Mouse (Mus musculus) ES-E14 (cell line): ENCODE results near the gene Cfap61. TPM values are rescaled to one million over a fixed set of nuclear protein-coding genes. Genes with fewer than 3 reads are reported as not detected.

Source experiments
- DNase-seq: peaks from one replicate; pipeline ENCODE4 v3.0.0-alpha.2; 2013; ENCODE audit warnings: low read depth, low spot score
- H3K27ac ChIP-seq: 2 replicates; pipeline ENCODE4 v1.5.1; 2012; ENCODE audit warnings: low read depth, mild to moderate bottlenecking, low read length, moderate library complexity, mixed read lengths; ENCODE audit not compliant: poor library complexity, insufficient read depth, severe bottlenecking
- H3K36me3 ChIP-seq: 2 replicates; pipeline ENCODE4 v1.6.1; 2012; ENCODE audit warnings: mild to moderate bottlenecking, low read length, moderate library complexity, mixed read lengths; ENCODE audit not compliant: control insufficient read depth, poor library complexity, insufficient read depth, severe bottlenecking
- H3K4me1 ChIP-seq, 2 experiments: fragments of 150-350 bp in 1 of 2; sonication (generic) in 1 of 2; 2 replicates each; pipeline ENCODE4 v1.6.1; 2012; ENCODE audit warnings: low read length in 2 of 2, mild to moderate bottlenecking in 1 of 2, mixed read lengths in 1 of 2; ENCODE audit not compliant: control insufficient read depth in 2 of 2, insufficient read depth in 2 of 2, poor library complexity in 1 of 2
- H3K4me3 ChIP-seq, 2 experiments: fragments of 150-350 bp in 1 of 2; sonication (generic) in 1 of 2; 2 replicates each; pipeline ENCODE4 v1.5.1; 2012; ENCODE audit warnings: low read length in 2 of 2, low read depth in 1 of 2, mild to moderate bottlenecking in 1 of 2, mixed read lengths in 1 of 2; ENCODE audit not compliant: insufficient read depth in 1 of 2, poor library complexity in 1 of 2, severe bottlenecking in 1 of 2
- H3K9ac ChIP-seq: 2 replicates; pipeline ENCODE4 v1.6.1; 2012; ENCODE audit warnings: low read depth, mild to moderate bottlenecking, low read length, mixed read lengths; ENCODE audit not compliant: poor library complexity, insufficient read depth, severe bottlenecking
- H3K9me3 ChIP-seq: fragments of 150-350 bp; sonication (generic); 2 replicates; pipeline ENCODE4 v1.6.1; 2012; ENCODE audit warnings: low read depth, mild to moderate bottlenecking, low read length; ENCODE audit not compliant: control insufficient read depth, insufficient read depth
- CHD2 ChIP-seq: IDR thresholded peaks from 2 replicates; pipeline ENCODE4 v1.6.1; 2014; ENCODE audit warnings: mild to moderate bottlenecking, low read depth, low read length, inconsistent platforms
- HCFC1 ChIP-seq: IDR thresholded peaks from 2 replicates; pipeline ENCODE4 v1.6.1; 2012; ENCODE audit warnings: low read length, inconsistent platforms, borderline replicate concordance; ENCODE audit not compliant: insufficient read depth
- MAFK ChIP-seq: IDR thresholded peaks from 2 replicates; pipeline ENCODE4 v1.6.1; 2014; ENCODE audit warnings: mild to moderate bottlenecking, low read depth, low read length, inconsistent platforms; ENCODE audit not compliant: insufficient read depth
- ZC3H11A ChIP-seq: IDR thresholded peaks from 2 replicates; pipeline ENCODE4 v1.6.1; 2012; ENCODE audit warnings: low read depth, mild to moderate bottlenecking, inconsistent platforms, low read length, borderline replicate concordance
- ZNF384 ChIP-seq: IDR thresholded peaks from 2 replicates; pipeline ENCODE4 v1.6.1; 2012; ENCODE audit warnings: low read depth, low read length, inconsistent platforms
- in situ Hi-C, 2 experiments: fragments of 600-800 bp; cut with MboI; formaldehyde crosslinking; loops; one replicate each; pipeline ENCODE4 v1.15.1; 2025; ENCODE audit warnings: low sequenced_read_pairs in 2 of 2, inconsistent platforms in 1 of 2; ENCODE audit not compliant: unreplicated experiment in 2 of 2
- total RNA-seq: library from RNA; depleted of rRNA; stranded (reverse); fragments of 300-350 nt; gene quantifications from 2 replicates; pipeline ENCODE4 v1.2.3, GENCODE M21; 2012

Cfap61 gene
- total RNA-seq, 1 experiment = 0.45 TPM

- DNase-seq = peak; percentile 81
- no peak overlapping the region for H3K9ac ChIP-seq
- H3K9me3 ChIP-seq = no peaks in the 10 kb centered on the region
- H3K4me1 ChIP-seq = peaks cover 12 to 21% of the 10 kb centered on the region in 2 experiments
- H3K27ac ChIP-seq = peak overlapping the region; percentile 39; the same call in 1 of the 2 replicates
- no peaks in the 10 kb centered on the region for H3K36me3 ChIP-seq
- in situ Hi-C loops = no loop called here
- TF ChIP-seq MAFK = no peak
- peak; percentile 96 for TF ChIP-seq ZNF384
- peak overlapping the region in 1 of 2 experiments; percentile 22; a peak in 2 of 4 replicates for H3K4me3 ChIP-seq
Measured at GRCm38 (mm10) chr2:146062330-146063092, 127.9 kb downstream of the Cfap61 start.

- no peaks in the 10 kb centered on the region for H3K9me3 ChIP-seq
- peaks cover 12 to 24% of the 10 kb centered on the region in 2 experiments for H3K4me1 ChIP-seq
- no peak overlapping the region for H3K4me3 ChIP-seq
- no peaks in the 10 kb centered on the region for H3K36me3 ChIP-seq
- peak overlapping the region; percentile 39; the same call in 1 of the 2 replicates for H3K27ac ChIP-seq
- in situ Hi-C loops = no loop called here
- no peak for DNase-seq
- TF ChIP-seq ZC3H11A (no peak), HCFC1 (no peak), ZNF384 (no peak), CHD2 (no peak), MAFK (no peak)
- no peak overlapping the region for H3K9ac ChIP-seq
Measured at GRCm38 (mm10) chr2:146063093-146064074, 128.8 kb downstream of the Cfap61 start.

GRCm38 (mm10) chr2:146067364-146067763 is 132.8 kb downstream of the Cfap61 start:
- Histone ChIP-seq H3K27ac (no peak overlapping the region), H3K9ac (no peak overlapping the region), H3K36me3 (no peaks in the 10 kb centered on the region), H3K4me1 (peaks cover 9 to 18% of the 10 kb centered on the region in 2 experiments), H3K9me3 (no peaks in the 10 kb centered on the region), H3K4me3 (no peak overlapping the region)
- no peak for DNase-seq
- in situ Hi-C loops = no loop called here
- no peak for TF ChIP-seq HCFC1
- no peak for TF ChIP-seq ZNF384
- no peak for TF ChIP-seq ZC3H11A
- TF ChIP-seq CHD2 = no peak

GRCm38 (mm10) chr2:146073300-146073699 is 138.7 kb downstream of the Cfap61 start:
- no peaks in the 10 kb centered on the region for H3K36me3 ChIP-seq
- in situ Hi-C loops = no loop called here
- no peaks in the 10 kb centered on the region for H3K9me3 ChIP-seq
- no peak overlapping the region for H3K27ac ChIP-seq
- peaks cover 0 to 2% of the 10 kb centered on the region in 2 experiments; a peak in 1 of 4 replicates for H3K4me1 ChIP-seq
- no peak for TF ChIP-seq HCFC1
- TF ChIP-seq MAFK = no peak
- no peak for TF ChIP-seq CHD2
- TF ChIP-seq ZC3H11A = no peak
- TF ChIP-seq ZNF384 = no peak
- no peak overlapping the region for H3K9ac ChIP-seq
- H3K4me3 ChIP-seq = no peak overlapping the region
- no peak for DNase-seq
